Mouse (Mus musculus) left cerebral cortex, adult 11 months (tissue): ENCODE results near the gene Nr1i2.
"Not testable (repeated sequence)": the region's sequence is repeated elsewhere in the genome, so short reads cannot be mapped to it uniquely, and the experiment has no call there.

Experiments used
- DNase-seq: peaks from one replicate; pipeline ENCODE4 v3.0.0; 2022; ENCODE audit warnings: low spot score

Nr1i2 gene

GRCm38 (mm10) chr16:38287357-38287756, 7.3 kb downstream of the Nr1i2 start:
- no peak for DNase-seq

- no peak for DNase-seq
Observed at GRCm38 (mm10) chr16:38286541-38286940, 8.1 kb downstream of the Nr1i2 start.

- no peak for DNase-seq
Observed at GRCm38 (mm10) chr16:38285801-38286200, 8.8 kb downstream of the Nr1i2 start.

GRCm38 (mm10) chr16:38283300-38283699, 11.3 kb downstream of the Nr1i2 start:
- DNase-seq = no peak

GRCm38 (mm10) chr16:38282559-38283160, 12.0 kb downstream of the Nr1i2 start:
- no peak for DNase-seq

GRCm38 (mm10) chr16:38280951-38281350, 13.7 kb downstream of the Nr1i2 start:
- DNase-seq = no peak

- no peak for DNase-seq
Observed at GRCm38 (mm10) chr16:38279794-38280193, 14.8 kb downstream of the Nr1i2 start.

GRCm38 (mm10) chr16:38274737-38275136, 19.9 kb downstream of the Nr1i2 start:
- no peak for DNase-seq

GRCm38 (mm10) chr16:38272483-38272882, 22.1 kb downstream of the Nr1i2 start:
- DNase-seq = no peak

GRCm38 (mm10) chr16:38271601-38272000, 23.0 kb downstream of the Nr1i2 start:
- no peak for DNase-seq

- no peak for DNase-seq
Observed at GRCm38 (mm10) chr16:38255927-38256326, 38.7 kb downstream of the Nr1i2 start.

GRCm38 (mm10) chr16:38255107-38255506, 39.5 kb downstream of the Nr1i2 start:
- DNase-seq = no peak

GRCm38 (mm10) chr16:38254001-38254400, 40.6 kb downstream of the Nr1i2 start:
- DNase-seq = no peak

GRCm38 (mm10) chr16:38250467-38250866, 44.2 kb downstream of the Nr1i2 start:
- no peak for DNase-seq

- DNase-seq = no peak
Observed at GRCm38 (mm10) chr16:38248331-38248961, 46.2 kb downstream of the Nr1i2 start.

GRCm38 (mm10) chr16:38245849-38246585, 48.6 kb downstream of the Nr1i2 start:
- DNase-seq = no peak

GRCm38 (mm10) chr16:38245379-38245778, 49.2 kb downstream of the Nr1i2 start:
- DNase-seq = no peak

- no peak for DNase-seq
Observed at GRCm38 (mm10) chr16:38244111-38244510, 50.5 kb downstream of the Nr1i2 start.

- no peak for DNase-seq
Observed at GRCm38 (mm10) chr16:38240167-38240566, 54.5 kb downstream of the Nr1i2 start.

- DNase-seq = peak; percentile 42
Observed at GRCm38 (mm10) chr16:38239729-38240128, 54.9 kb downstream of the Nr1i2 start.

GRCm38 (mm10) chr16:38236936-38237585, 57.6 kb downstream of the Nr1i2 start:
- no peak for DNase-seq

GRCm38 (mm10) chr16:38222491-38222890, 72.1 kb downstream of the Nr1i2 start:
- DNase-seq = not testable (repeated sequence)

GRCm38 (mm10) chr16:38205272-38205671, 89.4 kb downstream of the Nr1i2 start:
- no peak for DNase-seq
